ENCODE assay signal across 8 mouse cellular contexts in the genomic region with DNA sequence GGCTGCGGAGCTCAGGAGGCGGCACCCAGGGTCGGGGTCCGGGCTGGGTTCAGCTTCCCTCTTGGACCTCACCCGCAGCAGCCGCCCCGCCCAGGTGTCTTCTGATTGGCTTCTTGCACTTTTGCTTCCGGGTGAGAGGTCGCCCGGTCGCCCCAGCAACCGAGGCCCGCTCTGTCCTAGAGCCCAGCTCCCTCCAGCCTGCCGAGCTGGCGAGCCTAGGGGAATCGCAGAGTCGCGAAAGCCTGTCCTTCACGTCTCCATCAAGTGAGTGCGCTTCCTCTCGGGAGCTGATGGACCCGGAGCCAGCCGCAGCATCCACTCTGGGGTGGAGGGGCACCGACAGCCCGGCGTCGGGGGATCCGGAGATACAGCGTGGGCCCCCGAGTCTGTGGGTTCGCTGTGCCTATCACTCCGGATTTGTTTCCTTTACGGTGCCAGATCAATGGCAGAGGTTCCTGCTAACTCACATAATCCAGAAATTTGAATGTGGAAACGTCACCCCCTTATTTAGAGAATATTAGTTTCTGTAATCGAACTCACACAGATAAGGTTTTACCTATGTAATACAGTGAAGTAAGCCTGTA. TPM values are rescaled to one million over a fixed set of nuclear protein-coding genes. Genes with fewer than 3 reads are reported as not detected.
DNase-seq lines count a peak whose midpoint lies in the region; ATAC-seq lines count a peak whose summit lies in the region.

A gene (plus strand): TSS at position 130 of the 584 bp plus-strand sequence.
A gene (minus strand): TSS at position 403 of the 584 bp plus-strand sequence.

- peak within 1 kb of the TSS; percentile 95 for H3K9ac ChIP-seq in hindbrain, embryonic 16.5 days (ENCODE audit: low read depth, low read length)

- 2% methylated on average over 31 of the region's 35 CpGs for WGBS in hindbrain, embryonic 16.5 days
- 1% methylated on average over 35 of the region's 35 CpGs for WGBS in macrophage (ENCODE audit: missing documents)

- ATAC-seq in hindbrain, embryonic 16.5 days: peak; percentile 99

- H3K36me3 ChIP-seq in hindbrain, embryonic 16.5 days (ENCODE audit: control insufficient read depth, insufficient read depth, low read length): no peaks in the 10 kb centered on the region
- no peaks in the 10 kb centered on the region for H3K36me3 ChIP-seq in macrophage (ENCODE audit: inconsistent target)

- peak within 1 kb of the TSS; percentile 98 for H3K4me3 ChIP-seq in hindbrain, embryonic 16.5 days (ENCODE audit: low read length)
- peak within 1 kb of the TSS; percentile 93 for H3K4me3 ChIP-seq in macrophage (ENCODE audit: inconsistent target)

- H3K4me1 ChIP-seq in hindbrain, embryonic 16.5 days (ENCODE audit: control insufficient read depth, insufficient read depth, low read depth, low read length): peaks cover 11% of the 10 kb centered on the region

- H3K27me3 ChIP-seq in hindbrain, embryonic 16.5 days (replicated peaks; ENCODE audit: control insufficient read depth, insufficient read depth, low read length): no peaks in the 10 kb centered on the region

- peaks cover 16% of the 10 kb centered on the region; the same call in 1 of the 2 replicates for H3K79me2 ChIP-seq in macrophage (ENCODE audit: inconsistent target)

- H3K4me2 ChIP-seq in hindbrain, embryonic 16.5 days (ENCODE audit: low read length): peak within 1 kb of the TSS; percentile 70

- H3K27ac ChIP-seq in hindbrain, embryonic 16.5 days (ENCODE audit: low read depth, low read length): peak within 1 kb of the TSS; percentile 96
- H3K27ac ChIP-seq in macrophage: no peak within 1 kb of the TSS

- no peaks in the 10 kb centered on the region for H3K9me3 ChIP-seq in hindbrain, embryonic 16.5 days (ENCODE audit: control insufficient read depth, low read length)

- DNase-seq in R1 (ENCODE audit: low read depth, low spot score): peak; percentile 99
- peak; percentile 98 to 99 for DNase-seq in cerebellum, postnatal 25 days
- DNase-seq in frontal cortex, postnatal 36 days (ENCODE audit: low spot score in 2 of 2): peak; percentile 95 to 98
- DNase-seq in left cerebral cortex, adult 18-20 months (ENCODE audit: low spot score in 2 of 2): peak; percentile 98
- DNase-seq in right cerebral cortex, adult 18-20 months: peak; percentile 98
- DNase-seq in urinary bladder, postnatal 10 days (ENCODE audit: low spot score): peak; percentile 91

RNA-seq across cellular contexts. Expression of the first gene that starts in this region (rescaled TPM):
- polyA plus RNA-seq in hindbrain, embryonic 16.5 days (2015; fragmentation: Nextera tagmentation; extraction: Ambion mirVana): 56.7 and 65.2 TPM in 2 replicates
- total RNA-seq in left cerebral cortex, adult 18-20 months (2021): 10 to 100 TPM; 15.4 to 16.9 TPM
- total RNA-seq in macrophage (2018; cell fraction: chromatin; rRNA removed): 1 to 10 TPM in 12 of 26 experiments, not detected in 14; 1.5 to 5.1 (median 2.0) TPM
- total RNA-seq in macrophage (2018; cell fraction: cytosol; rRNA removed): 10 to 100 TPM in 6 of 26 experiments, 1 to 10 TPM in 20; 4.3 to 14.7 (median 8.1) TPM
- 1 to 10 TPM in 16 of 26 experiments, under 1 TPM in 1, not detected in 9; 0.89 to 7.6 (median 2.2) TPM for total RNA-seq in macrophage (2018; cell fraction: nucleus; rRNA removed)
- 6.1 to 7.6 TPM (median 7.4 TPM) in 3 replicates for polyA plus RNA-seq in macrophage (2018)

RNA-seq across cellular contexts. Expression of the second gene that starts in this region (rescaled TPM):
- 47.4 and 54.1 TPM in 2 replicates for polyA plus RNA-seq in hindbrain, embryonic 16.5 days (2015; fragmentation: Nextera tagmentation; extraction: Ambion mirVana)
- total RNA-seq in left cerebral cortex, adult 18-20 months (2021): 10 to 100 TPM; 34.3 to 37.8 TPM
- total RNA-seq in macrophage (2018; cell fraction: chromatin; rRNA removed): 10 to 100 TPM; 25.5 to 97.1 (median 69.1) TPM
- total RNA-seq in macrophage (2018; cell fraction: cytosol; rRNA removed): 10 to 100 TPM in 16 of 26 experiments, 1 to 10 TPM in 10; 6.1 to 13.5 (median 10.8) TPM
- 10 to 100 TPM; 17.1 to 54.3 (median 34.5) TPM for total RNA-seq in macrophage (2018; cell fraction: nucleus; rRNA removed)
- polyA plus RNA-seq in macrophage (2018): 7.6 to 13.4 TPM (median 13.2 TPM) in 3 replicates
